Mouse (Mus musculus): ENCODE measurements around the gene Wt1. TPM values are rescaled to one million over a fixed set of nuclear protein-coding genes. Genes with fewer than 3 reads are reported as not detected.

Wt1 gene
- not detected in 2 replicates for polyA plus RNA-seq (2012; ENCODE audit: insufficient read depth, low replicate concordance)

DNA sequence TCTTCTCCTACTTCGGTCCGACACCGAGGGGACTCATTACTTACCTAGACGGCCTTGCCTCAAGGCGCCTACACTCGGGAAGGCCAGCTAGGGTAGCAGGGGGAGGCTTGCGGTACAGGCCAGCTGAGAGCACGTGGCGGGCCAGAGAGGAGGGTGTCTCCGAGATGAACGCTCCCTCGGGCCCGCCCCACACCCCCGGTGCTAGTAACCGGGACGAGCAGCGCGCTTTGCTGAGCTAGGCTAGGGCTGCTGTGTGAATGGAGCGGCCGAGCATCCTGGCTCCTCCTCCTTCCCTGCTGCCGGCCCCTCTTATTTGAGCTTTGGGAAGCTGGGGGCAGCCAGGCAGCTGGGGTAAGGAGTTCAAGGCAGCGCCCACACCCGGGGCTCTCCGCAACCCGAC, at the start of gene Wt1:
Wt1 (plus strand) TSS at position 251 of the 400 bp plus-strand sequence.
- TF ChIP-seq GATA1 (IDR thresholded peaks at IDR 0.05; ENCODE audit: borderline replicate concordance, low read length) (no peak), FLI1 (IDR thresholded peaks at IDR 0.05; ENCODE audit: low read length) (no peak)
- peak within 1 kb of the TSS; percentile 78 for H3K4me3 ChIP-seq (replicated peaks)
- H3K27me3 ChIP-seq (replicated peaks): peaks cover 95% of the 10 kb centered on the region
- no peaks in the 10 kb centered on the region for H3K36me3 ChIP-seq (replicated peaks; ENCODE audit: low read length)
- H3K4me1 ChIP-seq: peaks cover 48% of the 10 kb centered on the region
- H3K9me3 ChIP-seq: peaks cover 6% of the 10 kb centered on the region

GRCm38 (mm10) chr2:105077151-105077550, 49.2 kb upstream of the Wt1 start:
- Histone ChIP-seq H3K27me3 (replicated peaks) (peaks cover 4% of the 10 kb centered on the region), H3K4me1 (no peaks in the 10 kb centered on the region), H3K36me3 (replicated peaks; ENCODE audit: low read length) (no peaks in the 10 kb centered on the region), H3K9me3 (no peaks in the 10 kb centered on the region), H3K4me3 (replicated peaks) (no peak overlapping the region)
- no peak for TF ChIP-seq FLI1 (IDR thresholded peaks at IDR 0.05; ENCODE audit: low read length)

DNA sequence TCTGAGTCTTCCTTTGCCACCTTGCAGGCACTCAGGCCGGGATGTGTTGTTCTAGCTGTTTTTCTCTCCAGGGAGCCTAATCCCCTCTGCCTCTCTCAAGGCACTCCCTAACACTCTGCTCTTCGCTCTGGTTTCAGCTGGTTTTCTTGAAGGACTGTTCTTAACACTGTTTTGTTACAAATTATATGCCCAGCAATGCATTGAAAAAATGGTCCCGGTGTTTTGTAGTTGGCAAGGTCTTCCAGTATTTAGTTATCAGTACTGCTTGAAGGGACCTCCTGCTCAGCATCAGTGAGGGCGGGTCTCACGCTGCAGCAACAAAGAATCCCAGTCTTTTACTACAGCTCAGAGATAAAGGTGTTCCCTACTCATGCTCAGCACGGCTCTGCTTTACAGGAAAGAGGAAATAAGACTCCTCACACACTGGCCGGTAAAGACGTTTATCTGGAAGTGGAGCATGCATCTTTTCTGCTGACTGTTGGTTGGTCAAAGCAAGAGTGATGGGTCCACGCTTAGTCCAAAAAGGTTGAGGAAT, 44.0 kb upstream of the Wt1 start:
- H3K9me3 ChIP-seq: 0 out of 2 replicates have a peak, but pooled peaks cover 5% of the 10 kb centered on the region
- no peak overlapping the region for H3K4me3 ChIP-seq (replicated peaks)
- TF ChIP-seq GATA1 (IDR thresholded peaks at IDR 0.05; ENCODE audit: borderline replicate concordance, low read length): no peak
- H3K4me1 ChIP-seq: no peaks in the 10 kb centered on the region
- no peaks in the 10 kb centered on the region for H3K36me3 ChIP-seq (replicated peaks; ENCODE audit: low read length)
- peaks cover 7% of the 10 kb centered on the region for H3K27me3 ChIP-seq (replicated peaks)

- no peak overlapping the region for H3K4me3 ChIP-seq (replicated peaks)
- H3K4me1 ChIP-seq: peaks cover 4% of the 10 kb centered on the region
- 0 out of 3 replicates have a peak, but pooled peaks have one; percentile 22 for TF ChIP-seq GATA1 (IDR thresholded peaks at IDR 0.05; ENCODE audit: borderline replicate concordance, low read length)
- no peak for TF ChIP-seq FLI1 (IDR thresholded peaks at IDR 0.05; ENCODE audit: low read length)
- peaks cover 11% of the 10 kb centered on the region; the same call in 1 of the 2 replicates for H3K9me3 ChIP-seq
- H3K36me3 ChIP-seq (replicated peaks; ENCODE audit: low read length): no peaks in the 10 kb centered on the region
- H3K27me3 ChIP-seq (replicated peaks): peaks cover 11% of the 10 kb centered on the region
These were observed 42.3 kb upstream of the Wt1 start for GRCm38 (mm10) chr2:105084035-105084434.

- no peak for TF ChIP-seq GATA1 (IDR thresholded peaks at IDR 0.05; ENCODE audit: borderline replicate concordance, low read length)
- TF ChIP-seq FLI1 (IDR thresholded peaks at IDR 0.05; ENCODE audit: low read length): no peak
- Histone ChIP-seq H3K36me3 (replicated peaks; ENCODE audit: low read length) (no peaks in the 10 kb centered on the region), H3K27me3 (replicated peaks) (peaks cover 11% of the 10 kb centered on the region), H3K4me3 (replicated peaks) (no peak overlapping the region), H3K9me3 (peaks cover 11% of the 10 kb centered on the region; the same call in 1 of the 2 replicates), H3K4me1 (peaks cover 4% of the 10 kb centered on the region)
These were observed 40.2 kb upstream of the Wt1 start for GRCm38 (mm10) chr2:105086081-105086480.

- H3K4me1 ChIP-seq: peaks cover 4% of the 10 kb centered on the region
- H3K27me3 ChIP-seq (replicated peaks): peaks cover 7% of the 10 kb centered on the region
- no peak for TF ChIP-seq GATA1 (IDR thresholded peaks at IDR 0.05; ENCODE audit: borderline replicate concordance, low read length)
- TF ChIP-seq FLI1 (IDR thresholded peaks at IDR 0.05; ENCODE audit: low read length): no peak
- no peaks in the 10 kb centered on the region for H3K36me3 ChIP-seq (replicated peaks; ENCODE audit: low read length)
- peaks cover 11% of the 10 kb centered on the region; the same call in 1 of the 2 replicates for H3K9me3 ChIP-seq
- H3K4me3 ChIP-seq (replicated peaks): no peak overlapping the region
These were observed 38.3 kb upstream of the Wt1 start for GRCm38 (mm10) chr2:105088005-105088404.

DNA sequence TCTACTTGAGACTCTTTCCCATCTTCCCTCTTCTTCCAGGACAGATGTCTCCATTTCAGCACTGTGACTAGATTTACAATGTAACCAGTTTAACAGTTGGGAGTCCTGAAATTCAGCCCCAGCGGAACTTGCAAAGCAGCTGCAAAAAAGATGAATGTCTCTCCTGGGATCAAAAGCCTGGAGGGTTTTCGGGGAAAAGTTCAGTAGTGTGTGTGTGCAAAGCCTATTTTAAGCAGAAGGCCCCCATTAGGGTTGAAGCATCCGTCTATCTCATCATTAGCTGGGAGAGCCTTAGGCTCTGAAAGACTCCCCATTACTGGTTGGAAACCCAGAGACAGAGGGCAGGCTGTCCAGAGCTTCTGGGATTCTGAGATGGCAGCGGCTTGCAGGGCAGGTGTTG, 37.2 kb upstream of the Wt1 start:
- peaks cover 5% of the 10 kb centered on the region for H3K27me3 ChIP-seq (replicated peaks)
- TF ChIP-seq FLI1 (IDR thresholded peaks at IDR 0.05; ENCODE audit: low read length) (no peak), GATA1 (IDR thresholded peaks at IDR 0.05; ENCODE audit: borderline replicate concordance, low read length) (no peak)
- peaks cover 4% of the 10 kb centered on the region for H3K4me1 ChIP-seq

GRCm38 (mm10) chr2:105089581-105090508, 36.5 kb upstream of the Wt1 start:
- Histone ChIP-seq H3K36me3 (replicated peaks; ENCODE audit: low read length) (no peaks in the 10 kb centered on the region), H3K4me3 (replicated peaks) (no peak overlapping the region), H3K9me3 (peaks cover 7% of the 10 kb centered on the region; the same call in 1 of the 2 replicates), H3K4me1 (peaks cover 4% of the 10 kb centered on the region), H3K27me3 (replicated peaks) (peaks cover 5% of the 10 kb centered on the region)
- TF ChIP-seq GATA1 (IDR thresholded peaks at IDR 0.05; ENCODE audit: borderline replicate concordance, low read length): no peak

More for the DNA sequence above, 37.2 kb upstream of the Wt1 start:
- peaks cover 7% of the 10 kb centered on the region; the same call in 1 of the 2 replicates for H3K9me3 ChIP-seq
- no peak overlapping the region for H3K4me3 ChIP-seq (replicated peaks)
- no peaks in the 10 kb centered on the region for H3K36me3 ChIP-seq (replicated peaks; ENCODE audit: low read length)

DNA sequence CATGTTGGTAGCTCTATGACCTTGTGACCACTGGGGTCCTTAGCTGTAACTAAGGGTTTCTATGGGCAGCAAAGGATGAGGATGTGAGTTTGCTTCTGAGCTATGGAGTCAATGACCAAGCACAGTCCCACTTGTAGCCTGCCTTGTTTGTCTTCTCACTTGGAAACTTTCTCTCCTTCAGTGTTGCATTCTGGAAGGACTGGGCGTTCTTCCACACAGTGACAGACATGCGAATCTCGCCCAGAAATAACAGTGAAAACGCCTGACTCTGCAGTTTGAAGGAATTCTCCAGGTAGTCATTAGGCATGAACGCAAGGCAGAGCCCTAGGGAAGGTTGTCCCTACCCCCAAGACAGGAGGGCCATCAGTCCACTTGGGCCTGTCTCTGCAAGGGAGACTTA, 35.3 kb upstream of the Wt1 start:
- Histone ChIP-seq H3K4me1 (peaks cover 4% of the 10 kb centered on the region), H3K27me3 (replicated peaks) (peaks cover 4% of the 10 kb centered on the region), H3K36me3 (replicated peaks; ENCODE audit: low read length) (no peaks in the 10 kb centered on the region), H3K4me3 (replicated peaks) (no peak overlapping the region), H3K9me3 (peaks cover 7% of the 10 kb centered on the region; the same call in 1 of the 2 replicates)
- TF ChIP-seq FLI1 (IDR thresholded peaks at IDR 0.05; ENCODE audit: low read length): no peak
- TF ChIP-seq GATA1 (IDR thresholded peaks at IDR 0.05; ENCODE audit: borderline replicate concordance, low read length): no peak

- Histone ChIP-seq H3K4me3 (replicated peaks) (no peak within 1 kb of the TSS), H3K4me1 (peaks cover 4% of the 10 kb centered on the region), H3K36me3 (replicated peaks; ENCODE audit: low read length) (no peaks in the 10 kb centered on the region), H3K9me3 (peaks cover 7% of the 10 kb centered on the region; the same call in 1 of the 2 replicates), H3K27me3 (replicated peaks) (peaks cover 4% of the 10 kb centered on the region)
- no peak for TF ChIP-seq FLI1 (IDR thresholded peaks at IDR 0.05; ENCODE audit: low read length)
These were observed 34.6 kb upstream of the Wt1 start, which contains the start of gene Gm11060 for GRCm38 (mm10) chr2:105091718-105092117. Gene Gm11060, plus strand, starts transcription at chr2:105092018.
